Mouse (Mus musculus) G1E (cell line): ENCODE results near the gene Nudcd2. TPM values are rescaled to one million over a fixed set of nuclear protein-coding genes. Genes with fewer than 3 reads are reported as not detected.

Experiments
- ATAC-seq: 2 replicates; pipeline ENCODE4 v1.8.0; 2016; ENCODE audit warnings: mild to moderate bottlenecking; ENCODE audit not compliant: insufficient number of reproducible peaks, poor library complexity, low FRiP score, severe bottlenecking; ENCODE audit errors: extremely low read depth
- DNase-seq: peaks from one replicate; pipeline ENCODE4 v3.0.0; 2012; ENCODE audit warnings: low spot score
- H3K27me3 ChIP-seq: 2 replicates; pipeline ENCODE4 v1.6.1; 2012; ENCODE audit warnings: mild to moderate bottlenecking, low read length, inconsistent platforms; ENCODE audit not compliant: insufficient read depth
- H3K36me3 ChIP-seq: replicated peaks from 2 replicates; pipeline ENCODE3; 2012; ENCODE audit warnings: mild to moderate bottlenecking, inconsistent platforms
- H3K4me1 ChIP-seq: 2 replicates; pipeline ENCODE4 v1.6.1; 2012; ENCODE audit warnings: low read depth, low read length, inconsistent platforms, mixed read lengths; ENCODE audit not compliant: insufficient read depth
- H3K4me3 ChIP-seq: 2 replicates; pipeline ENCODE4 v1.5.1; 2012; ENCODE audit warnings: low read depth, mild to moderate bottlenecking, inconsistent platforms, low read length, moderate library complexity, mixed read lengths
- H3K9me3 ChIP-seq: replicated peaks from 2 replicates; pipeline ENCODE4 v1.6.1; 2012; ENCODE audit warnings: inconsistent platforms
- CTCF ChIP-seq: IDR thresholded peaks from 2 replicates; pipeline ENCODE4 v1.5.1; 2012; ENCODE audit warnings: low read depth, low read length, inconsistent platforms, mixed read lengths
- GATA1 ChIP-seq: IDR thresholded peaks from 2 replicates; pipeline ENCODE4 v1.6.1; 2012; ENCODE audit warnings: borderline replicate concordance, low read length, inconsistent platforms, mixed read lengths
- GATA2 ChIP-seq: IDR thresholded peaks from 2 replicates; pipeline ENCODE4 v1.6.1; 2012; ENCODE audit warnings: low read depth, low read length, inconsistent platforms, borderline replicate concordance
- POLR2AphosphoS5 ChIP-seq: IDR thresholded peaks from 2 replicates; pipeline ENCODE4 v1.6.1; 2012; ENCODE audit warnings: low read depth, low read length, inconsistent platforms; ENCODE audit not compliant: insufficient replicate concordance
- TAL1 ChIP-seq: conservative IDR thresholded peaks from 2 replicates; pipeline ENCODE4 v1.6.1; 2012; ENCODE audit warnings: low read depth, low read length, inconsistent platforms, mixed read lengths
- polyA plus RNA-seq: library from polyadenylated mRNA; stranded (reverse); fragments of >175 nt; gene quantifications from 2 replicates; pipeline ENCODE4 v1.2.3, GENCODE M21; 2012
- total RNA-seq, 2 experiments: library from RNA; stranded (forward) in 1 of 2; stranded (reverse) in 1 of 2; fragments of 200-1000 nt in 1 of 2; fragments of >200 nt in 1 of 2; fragmentation: Nextera tagmentation in 1 of 2; gene quantifications; 2 replicates each; pipeline ENCODE4 v1.2.3; 2014 to 2017

The Nudcd2 gene
- total RNA-seq (2014; fragmentation: Nextera tagmentation), result 129 and 133 TPM in 2 replicates
- 183 and 211 TPM in 2 replicates for total RNA-seq (2017)
- 54.0 and 55.1 TPM in 2 replicates for polyA plus RNA-seq

GRCm38 (mm10) chr11:40733339-40734174 is at the start of gene Nudcd2, which contains the start of gene Hmmr:
Gene Nudcd2, plus strand, starts transcription at chr11:40733667.
Gene Hmmr, minus strand, starts transcription at chr11:40733422.
- DNase-seq, result peak; percentile 91
- TF ChIP-seq GATA2 (no peak), CTCF (no peak), POLR2AphosphoS5 (no peak), TAL1 (no peak), GATA1 (no peak)
- H3K4me1 ChIP-seq, result peaks cover 26% of the 10 kb centered on the region
- no peaks in the 10 kb centered on the region for H3K27me3 ChIP-seq
- ATAC-seq, result peak; percentile 93
- peaks cover 44% of the 10 kb centered on the region for H3K36me3 ChIP-seq
- no peaks in the 10 kb centered on the region for H3K9me3 ChIP-seq
- peak within 1 kb of the TSS; percentile 93 for H3K4me3 ChIP-seq

GRCm38 (mm10) chr11:40690444-40691127 is 42.9 kb upstream of the Nudcd2 start:
- TF ChIP-seq POLR2AphosphoS5 (no peak), CTCF (no peak), GATA1 (no peak), GATA2 (no peak), TAL1 (no peak)
- H3K27me3 ChIP-seq, result no peaks in the 10 kb centered on the region
- peaks cover 46% of the 10 kb centered on the region for H3K36me3 ChIP-seq
- H3K4me3 ChIP-seq, result peak overlapping the region; percentile 94; the same call in 1 of the 2 replicates
- no peaks in the 10 kb centered on the region for H3K9me3 ChIP-seq
- ATAC-seq (no peak), DNase-seq (no peak)
- H3K4me1 ChIP-seq, result peaks cover 34% of the 10 kb centered on the region

GRCm38 (mm10) chr11:40692101-40692509 is 41.4 kb upstream of the Nudcd2 start:
- no peaks in the 10 kb centered on the region for H3K9me3 ChIP-seq
- peaks cover 32% of the 10 kb centered on the region for H3K4me1 ChIP-seq
- ATAC-seq, result no peak
- H3K27me3 ChIP-seq, result no peaks in the 10 kb centered on the region
- no peak for DNase-seq
- no peak for TF ChIP-seq POLR2AphosphoS5
- no peak for TF ChIP-seq GATA1
- no peak for TF ChIP-seq TAL1
- no peak for TF ChIP-seq GATA2
- TF ChIP-seq CTCF, result no peak
- peak overlapping the region; percentile 94 for H3K4me3 ChIP-seq
- peaks cover 31% of the 10 kb centered on the region for H3K36me3 ChIP-seq

- no peaks in the 10 kb centered on the region for H3K27me3 ChIP-seq
- TF ChIP-seq CTCF (no peak), GATA1 (no peak), TAL1 (no peak), GATA2 (no peak), POLR2AphosphoS5 (no peak)
- peaks cover 25% of the 10 kb centered on the region for H3K36me3 ChIP-seq
- DNase-seq (peak; percentile 97), ATAC-seq (peak; percentile 74)
- H3K9me3 ChIP-seq, result no peaks in the 10 kb centered on the region
- H3K4me3 ChIP-seq, result peak overlapping the region; percentile 94
- peaks cover 27% of the 10 kb centered on the region for H3K4me1 ChIP-seq
These were observed 40.7 kb upstream of the Nudcd2 start for GRCm38 (mm10) chr11:40692511-40693365.

GRCm38 (mm10) chr11:40693366-40693951 is 40.0 kb upstream of the Nudcd2 start:
- H3K36me3 ChIP-seq, result peaks cover 18% of the 10 kb centered on the region
- TF ChIP-seq CTCF (no peak), TAL1 (no peak), GATA2 (no peak), POLR2AphosphoS5 (no peak), GATA1 (no peak)
- ATAC-seq (peak; percentile 60), DNase-seq (peak; percentile 73)
- H3K4me1 ChIP-seq, result peaks cover 24% of the 10 kb centered on the region
- peak overlapping the region; percentile 94 for H3K4me3 ChIP-seq
- no peaks in the 10 kb centered on the region for H3K27me3 ChIP-seq
- H3K9me3 ChIP-seq, result no peaks in the 10 kb centered on the region
